Mouse (Mus musculus) brain, embryonic 14.5 days (tissue): ENCODE results near the gene Nkx1-1.

Source experiments
- CTCF ChIP-seq: fragments of 200-500 bp; IDR thresholded peaks from 2 replicates; pipeline ENCODE4 v1.5.1; 2012; ENCODE audit warnings: inconsistent platforms, mild to moderate bottlenecking, moderate library complexity, borderline replicate concordance; ENCODE audit not compliant: insufficient read depth, insufficient read length; ENCODE audit errors: extremely low read depth
- POLR2A ChIP-seq: fragments of 200-500 bp; IDR thresholded peaks from 2 replicates; pipeline ENCODE4 v1.6.1; 2012; ENCODE audit warnings: mild to moderate bottlenecking, inconsistent platforms, borderline replicate concordance; ENCODE audit not compliant: poor library complexity, insufficient read depth, insufficient read length, severe bottlenecking; ENCODE audit errors: extremely low read depth

DNA sequence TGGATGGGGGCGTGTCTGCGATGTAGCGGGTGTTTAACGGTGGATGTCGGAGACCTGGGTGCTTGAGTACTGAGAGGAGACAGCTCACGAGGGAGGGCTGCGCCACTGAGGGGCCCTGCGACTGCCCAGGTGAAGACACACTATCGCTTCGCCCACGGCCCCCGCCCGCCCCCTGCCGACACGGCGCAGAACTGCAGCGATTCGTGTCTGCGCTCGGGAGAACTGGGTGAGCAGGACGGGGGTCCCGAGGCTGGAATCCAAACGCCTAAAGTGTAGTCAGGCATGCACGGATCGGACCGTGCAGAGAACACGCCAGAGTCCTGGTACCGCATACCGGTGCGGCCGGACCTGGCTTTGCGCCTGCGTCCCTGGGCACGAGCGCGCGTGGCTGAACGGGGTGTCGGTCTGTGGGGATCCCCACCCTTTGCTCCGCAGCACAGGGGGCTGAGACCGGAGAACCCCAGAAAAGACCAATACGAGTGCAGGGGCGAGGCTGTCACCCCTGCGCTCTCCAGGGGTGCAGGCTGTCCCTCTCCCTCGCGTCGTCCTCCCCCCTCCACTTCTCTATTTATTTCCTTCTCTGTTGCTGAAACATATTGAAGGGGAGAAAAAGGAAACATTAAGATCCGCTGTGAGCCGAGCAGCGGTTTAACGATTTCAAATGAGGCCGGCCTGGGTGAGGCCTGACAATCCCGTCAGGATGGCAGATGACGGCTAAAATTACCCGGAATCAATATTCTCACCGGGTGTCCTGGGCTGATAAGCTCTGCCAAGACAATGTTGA, 9.3 kb upstream of the Nkx1-1 start:
- TF ChIP-seq POLR2A = no peak
- peak; percentile 87 for TF ChIP-seq CTCF
